Mouse (Mus musculus) c-Kit-positive CD71-positive TER-119-positive erythroid progenitor cells, embryonic 14.5 days (primary cell): ENCODE results near the gene Olfr678.
"Not testable (repeated sequence)": the region's sequence is repeated elsewhere in the genome, so short reads cannot be mapped to it uniquely, and the experiment has no call there.

ENCODE experiments used
- DNase-seq: peaks from one replicate; pipeline ENCODE4 v3.0.0-alpha.2; 2013; ENCODE audit warnings: low spot score

Gene Olfr678

GRCm38 (mm10) chr7:105064175-105064574 is at the start of gene Olfr678:
TSS of gene Olfr678 (plus strand) at chr7:105064475.
- no peak for DNase-seq

- DNase-seq, result no peak
Measured at GRCm38 (mm10) chr7:105022530-105022929, 41.7 kb upstream of the Olfr678 start.

- no peak for DNase-seq
Measured at GRCm38 (mm10) chr7:105028360-105028759, 35.9 kb upstream of the Olfr678 start, which contains the start of gene Olfr675. TSS of gene Olfr675 (minus strand) at chr7:105028460.

GRCm38 (mm10) chr7:105032398-105032797 is 31.9 kb upstream of the Olfr678 start, which contains the start of gene Olfr676:
TSS of gene Olfr676 (plus strand) at chr7:105032698.
- DNase-seq, result no peak

GRCm38 (mm10) chr7:105033836-105034235 is 30.4 kb upstream of the Olfr678 start:
- DNase-seq, result not testable (repeated sequence)

- no peak for DNase-seq
Measured at GRCm38 (mm10) chr7:105058951-105059350, 5.3 kb upstream of the Olfr678 start.

GRCm38 (mm10) chr7:105080905-105081304 is 16.6 kb downstream of the Olfr678 start, which contains the start of gene Olfr679:
TSS of gene Olfr679 (plus strand) at chr7:105081205.
- DNase-seq, result no peak

- not testable (repeated sequence) for DNase-seq
Measured at GRCm38 (mm10) chr7:105092717-105093116, 28.4 kb downstream of the Olfr678 start, which contains the start of gene Olfr680-ps1. TSS of gene Olfr680-ps1 (minus strand) at chr7:105092817.

- no peak for DNase-seq
Measured at GRCm38 (mm10) chr7:105116536-105116935, 52.3 kb downstream of the Olfr678 start, which contains the start of gene Olfr681. TSS of gene Olfr681 (plus strand) at chr7:105116836.
